Mouse (Mus musculus) adrenal gland, adult (tissue): ENCODE measurements around the gene H1foo.

Source experiments
- DNase-seq, 2 experiments: peaks; one replicate each; pipeline ENCODE4 v3.0.0; 2022 to 2023; ENCODE audit warnings: low spot score in 1 of 2; ENCODE audit not compliant: inconsistent age in 2 of 2

Gene H1foo

DNA sequence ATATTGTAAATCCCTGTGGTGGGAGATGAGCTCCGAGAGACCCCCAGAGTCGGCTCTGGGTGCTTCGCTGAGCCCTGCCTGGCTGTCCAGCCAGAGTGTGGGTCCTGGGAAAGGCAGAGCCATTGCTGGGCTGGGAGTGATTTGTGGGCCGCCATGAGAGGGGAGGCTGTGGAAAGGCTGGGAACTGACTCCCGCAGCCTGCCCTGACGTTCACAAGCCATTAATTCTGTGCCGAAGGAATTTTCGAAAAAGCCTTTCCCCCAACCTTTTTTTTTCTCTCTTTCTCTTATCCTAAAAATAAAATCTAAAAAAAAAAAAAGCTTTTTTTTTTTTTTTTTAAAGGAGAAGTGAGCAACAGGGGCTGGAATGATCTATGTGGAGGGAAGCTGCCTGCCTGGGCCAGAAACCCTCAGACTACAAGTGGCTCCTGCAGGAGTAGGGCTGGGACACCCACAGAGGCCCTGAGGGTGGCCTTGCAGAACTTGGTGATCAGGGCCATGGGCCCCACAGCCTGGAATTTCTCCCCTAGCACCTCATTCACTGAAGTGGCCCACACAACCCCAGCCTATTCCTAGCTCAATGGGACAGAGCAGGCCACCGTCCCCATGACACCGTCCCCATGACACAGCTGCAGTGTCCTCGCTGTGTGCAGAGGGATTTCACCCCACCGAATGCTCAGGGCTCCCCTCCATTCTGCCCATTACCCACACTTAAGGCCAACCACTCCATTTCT, 38.7 kb downstream of the H1foo start:
- DNase-seq: peak; percentile 61 to 78

DNA sequence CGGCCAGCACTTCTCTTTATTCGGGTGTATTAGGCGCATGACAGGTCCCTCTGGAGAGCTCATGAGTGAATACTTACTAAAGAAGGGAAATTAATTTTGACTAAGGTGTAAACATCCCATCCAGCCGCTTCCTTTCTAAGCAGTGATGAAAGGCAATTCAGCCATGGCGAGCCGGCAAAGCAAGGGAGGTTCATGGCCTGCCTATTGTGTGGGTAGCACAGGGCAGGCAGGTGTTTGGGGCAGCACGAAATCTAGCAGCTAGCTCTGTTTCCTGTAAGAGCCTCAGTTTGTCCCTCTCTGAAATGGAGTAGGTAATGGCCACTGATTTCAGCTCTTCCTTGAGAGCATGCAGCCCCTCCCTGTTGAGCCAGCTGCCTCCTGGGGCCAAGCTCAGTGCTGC, 39.8 kb downstream of the H1foo start:
- DNase-seq: peak in 1 of 2 experiments; percentile 52

DNA sequence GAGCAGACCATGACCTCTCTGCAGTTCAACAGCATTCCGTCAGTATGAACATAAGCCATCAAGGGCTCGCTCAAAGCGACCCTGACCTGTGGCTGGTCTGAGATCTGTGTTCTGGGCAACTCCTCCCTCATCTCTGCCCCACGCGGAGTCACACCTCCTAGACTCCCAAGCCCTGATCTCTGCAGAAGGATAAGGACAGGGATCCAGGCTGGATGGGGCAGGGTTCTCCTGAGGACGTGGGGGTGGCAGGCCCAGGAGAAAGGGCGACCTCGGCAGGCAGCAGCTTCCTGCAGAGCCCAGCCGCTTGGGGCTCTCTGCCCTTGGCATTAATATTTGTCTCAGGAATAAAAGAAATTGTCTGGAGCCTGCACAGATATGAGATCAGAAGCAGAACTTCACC, 40.9 kb downstream of the H1foo start:
- peak; percentile 87 to 94 for DNase-seq

DNA sequence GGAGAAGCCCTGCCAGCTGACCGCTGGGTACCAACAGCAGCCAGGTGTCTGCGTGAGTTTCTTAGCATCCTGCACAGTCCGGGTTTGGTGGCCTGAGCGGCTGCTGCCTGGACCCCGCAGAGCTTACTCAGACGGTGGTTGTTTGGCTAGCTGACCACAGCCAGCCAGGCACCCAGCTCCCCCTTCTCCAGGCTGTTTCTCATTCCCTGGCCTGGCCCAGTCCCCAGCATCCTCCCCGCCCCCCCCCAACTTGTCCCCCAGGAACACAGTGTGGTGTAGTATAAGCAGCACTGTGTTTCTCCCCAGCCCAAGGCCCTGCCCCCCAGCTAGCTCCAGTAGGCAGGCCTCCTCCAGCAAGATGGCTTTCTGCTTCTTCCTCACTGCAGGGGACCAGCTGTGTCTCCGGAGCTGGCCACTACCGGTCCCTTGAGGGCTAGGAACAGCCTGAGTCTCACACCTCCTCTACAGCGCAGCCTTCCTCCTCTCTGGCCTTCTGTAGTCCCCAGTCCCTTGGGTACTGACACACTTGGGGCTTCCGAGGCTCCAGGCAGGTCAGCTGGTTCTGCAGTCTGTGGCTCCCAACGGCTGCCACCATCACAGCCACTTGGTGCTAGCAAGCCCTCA, 41.8 kb downstream of the H1foo start:
- no peak for DNase-seq

GRCm38 (mm10) chr6:115987096-115987747, 42.5 kb downstream of the H1foo start:
- DNase-seq: peak; percentile 84 to 93

DNA sequence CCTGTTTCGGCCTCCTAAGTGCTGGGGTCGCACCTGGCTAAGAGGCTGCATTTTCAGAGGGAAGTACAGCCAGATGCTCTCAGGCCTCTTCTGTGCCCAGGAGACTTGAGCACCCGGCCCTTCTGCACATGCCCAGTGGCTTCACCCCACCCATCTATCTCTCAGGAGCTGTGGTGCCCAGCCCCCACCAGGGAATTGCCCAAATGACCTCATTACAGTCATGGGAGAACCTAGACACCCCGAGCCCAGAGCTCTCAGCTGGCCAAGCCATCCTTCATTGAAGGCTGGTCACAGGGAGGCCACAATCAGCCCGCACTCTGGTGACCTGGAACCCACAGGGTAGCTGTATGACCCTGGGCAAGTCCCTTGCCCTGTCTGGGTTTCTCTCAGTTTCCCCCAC, 44.3 kb downstream of the H1foo start:
- peak; percentile 63 to 74 for DNase-seq

DNA sequence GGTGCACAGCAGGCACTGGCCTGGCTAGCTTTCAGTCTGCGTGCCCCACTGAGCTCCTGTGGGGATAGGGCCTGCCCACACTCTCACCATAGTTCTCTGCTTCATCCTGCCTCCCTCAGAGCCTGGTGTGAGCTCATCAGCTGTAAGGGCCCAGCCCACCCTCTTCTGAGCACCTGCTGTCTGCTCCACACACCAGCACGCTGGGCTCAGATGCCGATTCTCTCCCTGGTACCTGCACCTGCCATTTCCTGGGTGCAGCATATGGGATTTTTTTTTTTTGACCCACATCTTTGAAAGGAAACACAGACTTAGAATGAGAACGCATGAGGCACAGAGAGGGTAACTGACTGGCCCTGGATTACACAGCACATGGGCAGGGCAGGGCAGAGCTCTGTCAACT, 44.9 kb downstream of the H1foo start:
- no peak for DNase-seq

DNA sequence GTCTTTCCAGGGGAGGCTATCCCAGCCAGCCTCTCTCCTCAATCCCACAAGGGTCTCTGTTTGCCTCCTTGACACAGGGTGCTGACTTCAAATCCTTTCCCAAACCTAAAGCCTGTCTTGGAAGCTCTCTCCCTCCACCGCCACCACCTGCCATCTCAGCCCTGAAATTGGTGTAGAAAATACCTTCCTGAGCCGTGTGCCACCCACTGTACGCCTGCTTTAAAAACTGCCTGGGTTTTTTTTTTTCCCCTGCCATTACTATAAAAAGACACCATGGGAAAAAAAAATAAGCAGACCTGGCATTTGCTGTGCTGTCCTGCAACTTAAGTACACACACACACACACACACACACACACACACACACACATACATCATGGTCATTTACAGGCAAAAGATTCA, 45.3 kb downstream of the H1foo start:
- DNase-seq: no peak

DNA sequence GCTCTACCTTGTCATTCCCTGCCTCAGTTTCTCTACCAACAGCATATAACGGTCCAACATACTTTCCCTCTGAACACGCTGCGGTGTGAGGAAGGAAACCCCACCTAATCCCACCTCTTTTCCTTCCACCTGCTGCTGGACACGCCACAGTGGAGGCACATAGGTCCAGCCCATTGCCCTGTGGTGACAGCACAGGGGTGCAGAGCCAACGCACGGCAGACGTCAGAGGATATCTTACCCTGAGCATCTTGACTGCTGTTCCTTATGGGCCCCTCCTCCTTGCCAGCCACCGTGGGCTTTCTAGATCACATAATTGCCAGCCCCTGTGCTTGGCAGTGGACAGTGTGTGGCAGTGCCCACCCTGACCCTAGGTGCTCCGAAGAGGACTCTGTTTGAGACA, 45.7 kb downstream of the H1foo start:
- DNase-seq: peak in 1 of 2 experiments; percentile 68

- DNase-seq: peak; percentile 86 to 94
Measured at GRCm38 (mm10) chr6:115991108-115991880, 46.6 kb downstream of the H1foo start.

- DNase-seq: peak; percentile 69 to 76
Measured at GRCm38 (mm10) chr6:115991881-115992620, 47.3 kb downstream of the H1foo start.

- DNase-seq: peak in 1 of 2 experiments; percentile 71
Measured at GRCm38 (mm10) chr6:115992981-115993380, 48.2 kb downstream of the H1foo start.

GRCm38 (mm10) chr6:115993463-115994145, 48.9 kb downstream of the H1foo start:
- peak; percentile 69 to 89 for DNase-seq

DNA sequence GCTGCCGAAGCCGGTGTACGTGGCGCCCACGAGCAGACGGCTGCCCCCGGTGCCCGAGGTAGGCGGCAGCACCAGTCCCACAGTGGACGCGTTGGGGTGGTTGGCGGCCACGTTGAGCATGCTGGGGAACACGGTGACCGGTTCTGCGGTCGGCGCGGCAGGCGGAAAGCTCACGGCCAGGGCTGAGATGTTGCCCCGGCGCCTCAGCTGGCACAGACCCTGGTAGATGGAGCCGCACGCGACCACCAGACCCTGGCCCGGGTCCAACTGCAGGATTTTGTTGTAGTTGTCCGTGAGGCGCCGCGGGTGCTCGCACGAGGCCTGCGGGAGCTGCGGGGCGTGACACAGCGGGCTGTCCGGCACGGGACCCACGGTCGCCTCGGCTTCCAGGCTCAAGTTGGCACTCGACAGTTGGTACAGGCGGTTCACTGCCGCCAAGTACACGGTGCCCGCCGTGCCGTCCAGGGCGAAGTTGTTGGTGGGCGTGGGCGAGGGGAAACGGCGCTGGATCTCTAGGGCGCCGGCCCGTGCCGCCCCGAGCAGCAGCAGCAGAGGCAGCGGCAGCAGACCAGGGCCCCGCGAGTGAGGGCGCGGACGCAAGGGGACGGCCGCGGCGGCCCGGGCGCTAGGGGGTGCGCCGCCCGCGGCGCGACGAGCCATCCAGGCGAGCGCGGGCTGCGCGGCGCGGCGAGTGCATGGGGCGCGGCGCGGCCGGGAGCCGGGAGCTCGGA, 49.6 kb downstream of the H1foo start:
- peak; percentile 77 to 91 for DNase-seq

- peak; percentile 98 to 100 for DNase-seq
Measured at GRCm38 (mm10) chr6:115994877-115995520, 50.3 kb downstream of the H1foo start, which contains the start of gene Plxnd1. Gene Plxnd1 (minus strand): TSS chr6:115995005.

DNA sequence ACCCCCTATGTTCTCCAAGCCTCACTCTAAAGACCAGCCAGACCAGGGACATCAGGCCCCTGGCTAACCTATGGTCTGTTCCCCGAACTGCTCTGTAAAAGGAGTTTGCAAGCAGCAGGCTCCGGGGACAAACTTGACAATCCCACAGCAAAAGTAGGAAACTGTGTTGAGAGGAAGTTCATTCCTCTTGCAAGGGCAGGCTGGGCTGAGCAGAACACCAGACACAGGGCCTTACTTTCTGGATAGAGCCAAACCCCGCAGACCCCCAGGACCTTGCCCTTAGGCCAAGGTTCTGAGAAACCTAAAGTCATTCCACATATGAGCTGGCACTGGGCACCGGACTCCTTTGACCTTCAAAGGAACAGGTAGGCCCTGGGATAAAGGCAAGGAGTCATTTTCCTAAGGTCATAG, 50.8 kb downstream of the H1foo start:
- peak; percentile 60 to 79 for DNase-seq

GRCm38 (mm10) chr6:115996171-115996851, 51.6 kb downstream of the H1foo start:
- DNase-seq: peak; percentile 86 to 92

DNA sequence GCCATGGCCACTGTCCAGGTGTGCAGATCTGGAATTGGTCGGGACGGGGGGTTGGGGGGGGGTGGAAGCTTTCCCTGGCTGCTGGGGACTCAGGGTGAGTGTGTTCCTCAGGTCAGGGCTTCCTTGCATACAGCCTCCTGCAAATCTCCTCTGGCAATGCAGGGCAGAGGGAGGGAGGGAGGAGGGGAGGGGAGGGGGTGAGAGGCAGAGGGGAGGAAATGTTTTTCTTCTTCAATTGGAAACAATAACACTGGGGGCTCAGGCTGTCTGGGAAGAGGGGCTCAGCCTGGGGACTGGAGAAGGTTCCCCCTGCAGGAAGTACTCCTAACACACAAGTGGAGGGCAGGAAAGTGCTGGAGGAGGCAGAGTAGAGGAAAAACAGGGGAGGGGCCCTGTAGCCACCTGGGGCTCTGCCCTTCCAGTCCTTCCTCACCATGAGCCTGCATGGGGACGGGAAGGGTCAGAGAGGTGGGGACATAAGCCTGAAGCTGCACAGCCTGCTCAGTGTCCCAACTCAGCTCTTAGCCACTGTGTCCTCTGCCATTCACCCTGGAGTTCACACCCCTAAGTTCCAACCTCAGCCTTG, 53.1 kb downstream of the H1foo start:
- peak in 1 of 2 experiments; percentile 44 for DNase-seq
